In genomic region chr1:153665066-153665715, GRCm38 (mm10) we compare ENCODE assay signal across 8 mouse cellular contexts. TPM values are rescaled to one million over a fixed set of nuclear protein-coding genes. Genes with fewer than 3 reads are reported as not detected.
DNase-seq lines count a peak whose midpoint lies in the region; ATAC-seq and TF ChIP-seq lines count a peak whose summit lies in the region.

No protein-coding gene starts in this region.

- ATAC-seq in hindbrain, embryonic 13.5 days (ENCODE audit: low FRiP score), result peak; percentile 60
- ATAC-seq in midbrain, embryonic 16.5 days, result peak; percentile 73

- H3K4me3 ChIP-seq in cortical plate, adult 2 months (ENCODE audit: insufficient read depth, low read length), result peak overlapping the region; percentile 31
- H3K4me3 ChIP-seq in hindbrain, embryonic 13.5 days, result peak overlapping the region; percentile 28
- H3K4me3 ChIP-seq in midbrain, embryonic 16.5 days (ENCODE audit: low read depth, low read length), result peak overlapping the region; percentile 20

- H3K4me2 ChIP-seq in hindbrain, embryonic 13.5 days, result peak overlapping the region; percentile 51
- H3K4me2 ChIP-seq in midbrain, embryonic 16.5 days (ENCODE audit: low read length), result peak overlapping the region; percentile 51

- H3K9me3 ChIP-seq in hindbrain, embryonic 13.5 days, result no peaks in the 10 kb centered on the region
- no peaks in the 10 kb centered on the region for H3K9me3 ChIP-seq in midbrain, embryonic 16.5 days (replicated peaks; ENCODE audit: control insufficient read depth, low read length, poor library complexity, severe bottlenecking)

- H3K4me1 ChIP-seq in cortical plate, adult 2 months (ENCODE audit: control insufficient read depth, insufficient read depth, low read length), result peaks cover 7% of the 10 kb centered on the region
- H3K4me1 ChIP-seq in hindbrain, embryonic 13.5 days (replicated peaks), result peaks cover 77% of the 10 kb centered on the region
- peaks cover 72% of the 10 kb centered on the region for H3K4me1 ChIP-seq in midbrain, embryonic 16.5 days (ENCODE audit: control insufficient read depth, insufficient read depth, low read length)

- TF ChIP-seq POLR2A in cortical plate, adult 2 months (IDR thresholded peaks at IDR 0.05; ENCODE audit: extremely low read depth, insufficient read depth, low read length), result no peak

- no peak overlapping the region for H3K27ac ChIP-seq in cortical plate, adult 2 months (ENCODE audit: insufficient read depth, low read length)
- H3K27ac ChIP-seq in hindbrain, embryonic 13.5 days, result peak overlapping the region; percentile 94
- H3K27ac ChIP-seq in midbrain, embryonic 16.5 days (ENCODE audit: low read length), result peak overlapping the region; percentile 85

- peak; percentile 47 for DNase-seq in layer of hippocampus, adult 11-12 months (ENCODE audit: low spot score)
- DNase-seq in layer of hippocampus, adult 9-10 months (ENCODE audit: low spot score), result no peak
- DNase-seq in natural killer cell, adult 2 months (ENCODE audit: low spot score in 2 of 2), result no peak
- no peak for DNase-seq in urinary bladder, adult 2 months (ENCODE audit: low spot score)
- no peak for DNase-seq in B cell, adult 2 months

- H3K27me3 ChIP-seq in hindbrain, embryonic 13.5 days, result no peaks in the 10 kb centered on the region
- no peaks in the 10 kb centered on the region for H3K27me3 ChIP-seq in midbrain, embryonic 16.5 days (ENCODE audit: control insufficient read depth, insufficient read depth, low read depth, low read length)

- H3K36me3 ChIP-seq in hindbrain, embryonic 13.5 days, result no peaks in the 10 kb centered on the region
- no peaks in the 10 kb centered on the region for H3K36me3 ChIP-seq in midbrain, embryonic 16.5 days (ENCODE audit: control insufficient read depth, insufficient read depth, low read length)

- 2% methylated on average over 10 of the region's 10 CpGs for WGBS in hindbrain, embryonic 13.5 days
- WGBS in midbrain, embryonic 16.5 days, result 2% methylated on average over 10 of the region's 10 CpGs

- peak overlapping the region; percentile 68 for H3K9ac ChIP-seq in hindbrain, embryonic 13.5 days
- H3K9ac ChIP-seq in midbrain, embryonic 16.5 days (ENCODE audit: low read depth, low read length), result peak overlapping the region; percentile 61

- 0 out of 2 replicates have a peak, but pooled peaks have one; percentile 7 for TF ChIP-seq CTCF in cortical plate, adult 2 months (IDR thresholded peaks at IDR 0.05; ENCODE audit: extremely low read depth, insufficient read depth, low read length)

RNA-seq across cellular contexts. Expression of gene Rgs8, which starts 12.4 kb away (rescaled TPM):
- polyA plus RNA-seq in cortical plate, adult 2 months (2012; rRNA removed), result 43.2 and 47.3 TPM in 2 replicates
- 24.4 and 26.4 TPM in 2 replicates for polyA plus RNA-seq in hindbrain, embryonic 13.5 days (2015; fragmentation: Nextera tagmentation; extraction: Ambion mirVana)
- 47.1 and 49.1 TPM in 2 replicates for polyA plus RNA-seq in midbrain, embryonic 16.5 days (2015; fragmentation: Nextera tagmentation; extraction: Ambion mirVana)
- polyA plus RNA-seq in urinary bladder, adult 2 months (2012; rRNA removed), result 0.03 TPM in 1 of 2 replicates, not detected in the other

Comparison
In these comparisons a context has a peak if more than half of its experiments do, and no peak if none do; other contexts are left out.
1. RNA of gene Rgs8, which starts 12.4 kb away (polyA plus RNA-seq): 43.2 to 47.3 TPM in cortical plate, adult 2 months, 47.1 to 49.1 TPM in midbrain, embryonic 16.5 days and 24.4 to 26.4 TPM in hindbrain, embryonic 13.5 days; 0.03 TPM in urinary bladder, adult 2 months; every median in the first group is over 10 times any median in the second.
2. Peak in every context shown above with its lines, with median percentiles within 50 percentile points of each other: H3K4me3 ChIP-seq.